Mouse (Mus musculus) frontal cortex, postnatal 14 days (tissue): ENCODE measurements around the gene Gstp3.
"Not testable (repeated sequence)": the region's sequence is repeated elsewhere in the genome, so short reads cannot be mapped to it uniquely, and the experiment has no call there.

ENCODE experiments used
- DNase-seq, 2 experiments: peaks; one replicate each; pipeline ENCODE4 v3.0.0; 2022; ENCODE audit warnings: low spot score in 2 of 2

The Gstp3 gene

DNA sequence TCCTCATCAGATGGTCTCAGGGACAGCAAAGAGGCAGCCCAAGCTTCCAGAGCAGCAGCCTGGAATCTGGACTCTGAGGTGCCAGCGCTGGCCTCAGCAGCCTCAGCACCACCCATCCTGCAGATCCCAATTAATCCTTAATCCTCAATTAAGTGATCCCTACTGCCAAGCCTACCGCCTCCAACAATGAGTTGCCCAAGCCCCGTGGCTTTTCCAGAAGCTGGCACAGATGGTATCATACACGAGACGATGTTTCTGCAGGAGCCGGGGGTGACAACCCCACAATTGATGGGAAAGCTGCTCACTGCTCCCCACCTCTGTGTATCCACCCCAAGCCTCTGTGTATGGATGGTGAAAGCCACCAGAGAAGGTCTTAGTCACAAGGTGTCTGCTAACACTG is 29.8 kb upstream of the Gstp3 start:
- DNase-seq, result no peak

- no peak for DNase-seq
Measured at GRCm38 (mm10) chr19:4088146-4088545, 28.8 kb upstream of the Gstp3 start.

GRCm38 (mm10) chr19:4087090-4087489 is 27.7 kb upstream of the Gstp3 start:
- DNase-seq, result no peak

DNA sequence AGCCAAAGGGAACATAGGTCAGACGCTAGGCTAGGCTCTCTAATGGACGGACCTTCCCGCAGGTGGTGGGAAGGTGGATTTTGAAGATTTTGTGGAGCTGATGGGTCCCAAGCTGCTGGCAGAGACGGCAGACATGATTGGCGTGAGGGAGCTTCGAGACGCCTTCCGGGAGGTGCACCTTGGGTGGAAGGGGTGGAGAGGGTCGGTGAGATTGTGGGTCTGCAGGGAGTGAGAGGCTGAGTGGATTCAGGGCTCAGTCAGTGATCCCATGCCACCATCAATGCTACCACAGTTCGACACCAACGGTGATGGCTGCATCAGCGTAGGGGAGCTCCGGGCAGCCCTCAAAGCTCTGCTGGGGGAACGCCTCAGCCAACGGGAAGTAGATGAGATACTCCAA is 26.8 kb upstream of the Gstp3 start:
- DNase-seq, result no peak

- no peak for DNase-seq
Measured at GRCm38 (mm10) chr19:4084984-4085383, 25.6 kb upstream of the Gstp3 start.

DNA sequence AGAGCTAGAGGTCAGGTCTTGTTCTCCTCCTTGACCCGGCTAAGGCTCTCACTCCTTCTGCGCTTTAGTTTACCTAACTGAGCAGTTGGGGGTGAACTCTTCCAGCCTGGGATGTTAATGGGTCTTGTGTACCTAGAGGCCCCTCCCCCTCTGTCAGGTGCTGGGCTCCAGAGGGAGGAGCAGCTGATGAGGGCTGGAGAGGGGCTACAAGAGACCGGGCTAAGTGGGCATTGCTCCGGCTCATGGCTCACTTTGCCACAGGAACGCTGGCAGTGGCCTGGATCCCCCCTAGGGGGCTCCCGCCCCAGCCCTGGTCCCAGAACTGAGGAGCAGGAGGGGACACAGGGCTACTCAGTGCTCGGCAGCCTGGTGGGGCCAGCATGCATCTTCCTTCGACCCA is 24.5 kb upstream of the Gstp3 start:
- no peak for DNase-seq

- no peak for DNase-seq
Measured at GRCm38 (mm10) chr19:4083316-4083715, 23.9 kb upstream of the Gstp3 start.

- DNase-seq, result no peak
Measured at GRCm38 (mm10) chr19:4082219-4082965, 23.0 kb upstream of the Gstp3 start.

GRCm38 (mm10) chr19:4081394-4081793 is 22.0 kb upstream of the Gstp3 start, which contains the start of gene Cabp2:
Cabp2 (plus strand) TSS chr19:4081578.
- no peak for DNase-seq

DNA sequence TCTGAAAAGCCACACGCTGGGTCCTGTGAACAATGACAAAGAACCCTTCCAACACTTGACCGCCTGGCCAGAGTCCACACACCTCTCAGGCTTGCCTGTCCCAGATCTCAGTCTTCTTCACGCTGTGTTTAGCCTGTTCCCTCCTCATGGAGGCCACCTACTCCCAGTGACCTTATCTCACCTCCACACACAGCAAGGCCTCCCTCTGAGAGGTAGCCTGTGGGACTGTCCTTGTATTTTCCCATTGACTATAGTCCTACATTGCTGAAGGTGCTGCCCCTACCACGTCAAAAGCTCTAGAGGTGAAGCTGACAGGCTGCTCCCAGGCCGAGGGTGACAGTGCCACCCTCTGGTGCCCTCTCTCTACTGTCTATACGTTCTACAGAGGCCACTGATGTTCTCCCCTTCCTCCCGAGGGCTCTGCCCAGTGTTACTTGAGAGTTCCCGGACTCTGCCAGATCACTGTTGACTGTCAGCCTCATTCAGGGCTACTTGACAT is 21.2 kb upstream of the Gstp3 start:
- DNase-seq, result no peak

- DNase-seq, result no peak
Measured at GRCm38 (mm10) chr19:4079594-4079993, 20.2 kb upstream of the Gstp3 start.

- DNase-seq, result no peak
Measured at GRCm38 (mm10) chr19:4075531-4075930, 16.2 kb upstream of the Gstp3 start.

DNA sequence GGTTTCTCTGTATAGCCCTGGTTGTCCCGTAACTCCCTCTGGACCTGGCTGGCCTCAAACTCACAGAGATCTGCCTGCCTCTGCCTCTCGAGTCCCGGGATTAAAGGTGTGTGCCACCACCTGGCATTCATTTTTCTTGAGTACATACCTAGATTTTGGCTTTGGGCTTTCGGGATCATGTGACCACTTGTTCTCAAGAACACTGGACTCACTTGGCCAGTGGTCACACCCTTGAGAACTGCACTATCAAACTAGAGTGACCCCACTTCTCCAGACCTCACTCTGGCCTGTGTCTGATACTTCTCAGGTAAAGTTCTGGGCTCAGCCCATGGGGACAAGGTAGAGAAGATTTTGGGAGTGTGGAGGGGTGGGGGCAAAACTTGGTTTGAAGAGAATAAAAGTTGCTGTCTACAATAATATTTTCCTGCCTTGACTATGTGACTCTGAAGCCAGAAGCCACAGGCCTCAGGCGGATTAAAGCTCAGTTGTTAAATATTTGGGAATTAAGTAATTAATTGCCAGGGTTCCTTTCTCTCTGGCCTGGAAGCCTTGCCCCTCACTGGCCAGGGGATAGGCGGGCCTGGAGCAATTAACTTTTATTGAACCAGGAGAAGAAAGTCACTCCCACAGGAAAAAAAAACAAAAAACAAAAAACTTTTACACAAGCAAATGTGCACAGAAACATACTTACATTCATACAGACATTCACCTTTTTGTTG is 13.5 kb upstream of the Gstp3 start:
- no peak for DNase-seq

DNA sequence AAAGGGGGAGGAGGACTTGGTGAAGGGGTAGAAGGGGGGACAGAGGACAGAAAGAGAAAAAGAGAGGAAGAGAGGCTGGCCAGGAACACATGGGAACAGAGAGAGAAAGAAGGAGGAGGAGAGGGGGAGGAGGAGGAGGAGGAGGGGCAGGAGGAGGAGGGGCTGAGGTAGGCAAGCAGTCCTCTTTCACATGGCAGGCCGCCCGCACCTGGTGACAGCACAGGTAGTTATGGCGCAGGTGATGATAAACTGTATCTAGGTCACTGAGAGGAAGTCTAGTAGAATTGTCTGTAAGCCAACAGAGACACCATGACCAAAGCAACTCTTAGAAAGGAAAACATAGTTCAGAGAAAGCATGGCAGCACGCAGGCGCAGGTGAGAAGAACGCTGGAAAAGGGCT is 12.0 kb upstream of the Gstp3 start:
- DNase-seq, result no peak

DNA sequence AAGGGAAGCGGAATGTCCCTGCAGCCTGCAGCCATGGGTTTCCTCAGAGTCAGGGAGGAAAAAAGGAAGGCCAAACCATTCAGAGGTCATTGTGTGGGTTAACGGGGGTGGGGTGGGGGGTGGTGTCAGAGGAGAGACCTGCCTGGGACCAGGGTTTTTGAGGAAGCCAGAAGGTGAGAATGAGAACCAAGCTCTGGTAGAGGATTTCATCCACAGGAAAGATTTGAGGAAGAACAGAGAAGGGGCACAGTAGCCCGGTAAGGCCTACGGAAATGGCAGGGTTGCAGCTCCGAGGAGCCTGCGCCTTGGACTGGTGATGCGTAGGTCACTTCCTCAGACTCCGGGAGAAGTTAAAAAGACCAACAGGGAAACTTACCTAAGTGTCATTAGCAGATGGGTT is 11.4 kb upstream of the Gstp3 start:
- no peak for DNase-seq

DNA sequence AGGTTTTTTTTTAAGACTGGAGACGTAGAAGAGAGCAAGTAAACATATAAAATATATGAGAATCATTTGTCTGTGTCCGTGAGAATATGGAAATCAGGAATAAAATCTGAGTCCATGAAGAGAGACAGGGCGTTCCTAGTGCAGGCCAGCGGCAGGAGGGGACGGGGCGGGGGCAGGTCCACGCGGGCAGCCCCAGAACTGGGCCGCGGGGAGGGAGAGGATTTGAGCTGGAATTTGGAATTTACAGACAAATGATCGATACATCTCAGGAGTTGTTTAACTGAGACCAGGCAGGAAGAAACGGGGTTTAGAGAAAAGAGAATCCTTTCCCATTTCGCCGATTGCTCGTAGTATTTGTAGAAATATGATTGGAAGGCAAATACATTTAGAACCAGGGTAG is 10.9 kb upstream of the Gstp3 start:
- no peak for DNase-seq

DNA sequence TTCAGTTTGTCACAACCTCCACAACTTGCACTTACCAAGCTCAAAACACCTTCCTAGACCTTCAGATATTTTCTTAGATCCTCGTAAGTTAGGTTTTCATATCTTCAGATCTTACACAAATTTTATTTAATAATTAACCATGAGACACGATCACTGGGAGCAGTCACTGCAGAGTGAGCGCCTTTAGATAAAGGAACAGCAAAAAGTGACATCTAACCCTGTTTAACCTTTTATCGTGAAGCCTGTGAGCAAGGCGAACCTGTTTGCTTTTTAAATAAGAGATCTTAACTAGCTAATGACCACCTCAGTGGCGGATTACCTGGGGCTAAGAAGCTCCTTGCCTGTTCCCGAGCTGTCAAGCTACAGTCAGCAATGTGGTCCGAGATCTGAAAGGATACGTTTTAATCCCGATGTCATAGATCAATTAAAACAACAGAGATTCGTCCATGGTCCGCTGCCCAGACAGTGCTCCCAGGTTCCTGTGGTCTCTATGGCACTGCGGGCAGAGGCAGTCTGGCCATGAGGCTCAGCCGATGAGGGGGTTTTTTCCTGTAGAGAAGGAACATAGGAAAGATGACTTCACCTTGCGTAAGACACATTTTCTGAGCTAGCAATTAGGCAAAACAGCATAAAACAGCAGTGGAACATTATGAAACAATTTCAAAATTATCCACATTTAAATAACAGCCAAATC is 9.5 kb upstream of the Gstp3 start:
- DNase-seq, result no peak

DNA sequence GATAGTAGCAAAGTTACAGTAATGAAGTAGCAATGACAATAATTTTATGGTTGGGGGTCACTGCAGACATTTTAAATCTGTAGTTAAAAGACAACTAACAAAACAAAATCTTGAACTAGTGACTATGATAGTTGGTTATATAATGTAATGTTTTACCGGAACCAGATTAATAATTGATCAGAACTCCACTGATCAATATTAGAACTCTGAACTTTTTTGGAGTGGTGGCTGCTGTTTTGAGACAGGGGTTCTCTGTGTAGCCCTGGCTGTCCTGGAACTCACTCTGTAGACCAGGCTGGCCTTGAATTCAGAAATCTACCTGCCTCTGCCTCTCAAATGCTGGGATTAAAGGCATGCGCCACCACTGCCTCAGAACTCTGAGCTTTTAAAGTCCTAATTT is 8.9 kb upstream of the Gstp3 start:
- DNase-seq, result not testable (repeated sequence)

DNA sequence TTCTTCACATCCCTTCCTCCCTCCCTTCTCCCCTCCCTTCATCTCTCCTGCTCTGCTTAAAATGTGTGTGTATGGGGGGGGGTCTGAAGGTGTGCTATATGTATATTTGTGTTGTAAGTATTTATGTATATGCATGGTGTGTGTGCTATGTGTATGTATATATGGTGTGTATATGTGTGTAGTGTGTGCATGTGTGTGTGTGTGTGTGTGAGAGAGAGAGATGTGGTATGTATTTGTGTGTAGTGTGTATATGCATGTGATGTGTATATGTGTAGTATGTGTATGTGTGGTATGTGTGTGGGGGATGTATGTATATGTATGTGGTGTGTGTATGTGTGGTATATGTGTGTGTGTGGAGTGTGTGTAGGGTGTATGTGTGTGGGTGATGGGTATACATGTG is 7.5 kb upstream of the Gstp3 start:
- DNase-seq, result no peak

DNA sequence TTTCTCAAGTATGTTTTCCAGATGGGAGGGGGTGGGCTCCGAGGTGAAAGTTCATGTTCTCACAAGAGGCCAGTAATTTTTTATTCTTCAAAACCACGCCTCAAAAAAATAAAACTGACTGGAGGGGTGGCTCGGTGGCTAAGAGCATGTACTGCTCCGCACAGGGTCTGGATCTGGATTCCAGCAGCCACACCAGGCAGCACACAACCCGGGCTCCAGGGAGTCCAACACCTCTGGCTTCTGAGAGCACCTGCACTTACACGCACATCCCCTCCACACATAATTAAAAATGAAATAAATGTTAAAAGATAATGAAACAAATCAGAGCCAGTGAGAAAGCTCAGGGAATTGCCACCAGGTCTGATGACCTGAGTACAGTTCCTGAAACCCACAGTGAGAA is 6.9 kb upstream of the Gstp3 start:
- no peak for DNase-seq

- not testable (repeated sequence) for DNase-seq
Measured at GRCm38 (mm10) chr19:4064501-4064900, 5.1 kb upstream of the Gstp3 start.

DNA sequence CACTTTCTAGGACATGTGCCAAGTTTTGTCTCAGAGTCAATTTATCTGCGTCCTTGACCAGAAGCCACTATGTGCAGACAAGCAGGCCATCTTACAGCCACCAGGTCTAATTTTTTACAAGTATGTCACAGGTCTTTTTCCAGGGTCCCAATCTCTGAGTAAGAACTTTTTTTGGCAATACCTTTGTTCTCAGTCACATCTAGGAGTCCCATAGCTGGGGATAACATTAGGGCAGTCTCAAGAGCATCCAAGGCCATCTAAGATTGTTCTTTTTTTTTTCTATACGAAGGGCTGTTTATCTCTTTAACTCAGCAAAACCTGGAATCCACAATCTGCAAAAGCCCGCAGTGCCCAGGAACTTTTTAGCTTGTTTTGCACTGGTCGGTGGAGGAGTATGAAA is 4.0 kb upstream of the Gstp3 start:
- not testable (repeated sequence) for DNase-seq
